In genomic region chr16:78635257-78635656, GRCm38 (mm10) we compare ENCODE assay signal across 9 mouse cellular contexts. TPM values are rescaled to one million over a fixed set of nuclear protein-coding genes. Genes with fewer than 3 reads are reported as not detected.
DNase-seq lines count a peak whose midpoint lies in the region; TF ChIP-seq lines count a peak whose summit lies in the region.
"Had no signal": no experiment of that assay in that cellular context is flagged by ENCODE, and none has a peak within 500 bp of the region (broad histone marks: within the 10 kb centered on the region; RNA-seq: fewer than 3 reads in every experiment).

No protein-coding gene starts in this region.

- WGBS in hindbrain, embryonic 10.5 days: 25% methylated on average over 8 of the region's 8 CpGs

- TF ChIP-seq POLR2A in ES-Bruce4 (IDR thresholded peaks at IDR 0.05; ENCODE audit: insufficient read depth, low read length): no peak
- TF ChIP-seq POLR2A in bone marrow macrophage, adult 2 months (IDR thresholded peaks at IDR 0.05; ENCODE audit: borderline replicate concordance, low read depth, low read length): no peak
- no peak for TF ChIP-seq POLR2A in embryonic fibroblast, embryonic 13.5 days (IDR thresholded peaks at IDR 0.05; ENCODE audit: low read depth, low read length)

- peak; percentile 72 for TF ChIP-seq CTCF in ES-Bruce4 (IDR thresholded peaks at IDR 0.05; ENCODE audit: low read depth, low read length)
- peak; percentile 88 for TF ChIP-seq CTCF in bone marrow macrophage, adult 2 months (IDR thresholded peaks at IDR 0.05; ENCODE audit: low read depth, low read length)
- TF ChIP-seq CTCF in embryonic fibroblast, embryonic 13.5 days (IDR thresholded peaks at IDR 0.05; ENCODE audit: borderline replicate concordance, insufficient read depth, low read length): peak; percentile 40; the same call in 1 of the 2 replicates

- DNase-seq in hindbrain, embryonic 10.5 days (ENCODE audit: low spot score): peak; percentile 67
- peak; percentile 22 for DNase-seq in layer of hippocampus, adult 9-10 months (ENCODE audit: low spot score)
- DNase-seq in lung, postnatal 4 days: peak; percentile 49 to 77
- DNase-seq in retina, postnatal 7 days (ENCODE audit: low read depth, low spot score): peak; percentile 47
- peak; percentile 58 to 64 for DNase-seq in thymus, postnatal 36 days

- H3K9me3 ChIP-seq in ES-Bruce4 (replicated peaks; ENCODE audit: control insufficient read depth, insufficient read depth, low read length, poor library complexity, severe bottlenecking): no peaks in the 10 kb centered on the region
- no peaks in the 10 kb centered on the region for H3K9me3 ChIP-seq in hindbrain, embryonic 10.5 days
- H3K9me3 ChIP-seq: heart, embryonic 13.5 days had no signal

- no peak for TF ChIP-seq EP300 in ES-Bruce4 (IDR thresholded peaks at IDR 0.05; ENCODE audit: insufficient read depth, low read depth, low read length)

- no peaks in the 10 kb centered on the region for H3K4me1 ChIP-seq in ES-Bruce4 (ENCODE audit: control insufficient read depth, insufficient read depth, low read length)
- H3K4me1 ChIP-seq in bone marrow macrophage, adult 2 months (ENCODE audit: control insufficient read depth, insufficient read depth, low read length): no peaks in the 10 kb centered on the region
- no peaks in the 10 kb centered on the region; the same call in 1 of the 2 replicates for H3K4me1 ChIP-seq in embryonic fibroblast, embryonic 13.5 days (ENCODE audit: control insufficient read depth, insufficient read depth, low read length)
- no peaks in the 10 kb centered on the region for H3K4me1 ChIP-seq in hindbrain, embryonic 10.5 days (replicated peaks)
- H3K4me1 ChIP-seq: heart, embryonic 13.5 days had no signal

- H3K9ac ChIP-seq in ES-Bruce4 (ENCODE audit: low read depth, poor library complexity, severe bottlenecking): no peak overlapping the region
- H3K9ac ChIP-seq: heart, embryonic 13.5 days had no signal

- no peaks in the 10 kb centered on the region for H3K36me3 ChIP-seq in ES-Bruce4 (ENCODE audit: control insufficient read depth, insufficient read depth, low read length, poor library complexity, severe bottlenecking)
- H3K36me3 ChIP-seq in hindbrain, embryonic 10.5 days: no peaks in the 10 kb centered on the region
- H3K36me3 ChIP-seq: heart, embryonic 13.5 days had no signal

- H3K4me3 ChIP-seq in ES-Bruce4 (ENCODE audit: low read depth, low read length): no peak overlapping the region
- no peak overlapping the region for H3K4me3 ChIP-seq in bone marrow macrophage, adult 2 months (ENCODE audit: insufficient read depth, low read length)
- no peak overlapping the region for H3K4me3 ChIP-seq in embryonic fibroblast, embryonic 13.5 days (ENCODE audit: insufficient read depth, low read length)
- H3K4me3 ChIP-seq in hindbrain, embryonic 10.5 days: no peak overlapping the region
- H3K4me3 ChIP-seq: heart, embryonic 13.5 days had no signal

- H3K27ac ChIP-seq in ES-Bruce4 (ENCODE audit: insufficient read depth, low read length): no peak overlapping the region
- H3K27ac ChIP-seq in bone marrow macrophage, adult 2 months (ENCODE audit: insufficient read depth, low read depth, low read length): no peak overlapping the region
- no peak overlapping the region for H3K27ac ChIP-seq in embryonic fibroblast, embryonic 13.5 days (ENCODE audit: insufficient read depth, low read length)
- H3K27ac ChIP-seq in hindbrain, embryonic 10.5 days: no peak overlapping the region
- H3K27ac ChIP-seq: heart, embryonic 13.5 days had no signal

- H3K27me3 ChIP-seq in ES-Bruce4 (ENCODE audit: control insufficient read depth, insufficient read depth, low read length, poor library complexity, severe bottlenecking): no peaks in the 10 kb centered on the region
- no peaks in the 10 kb centered on the region for H3K27me3 ChIP-seq in hindbrain, embryonic 10.5 days (ENCODE audit: insufficient read depth, poor library complexity, severe bottlenecking)
- H3K27me3 ChIP-seq: heart, embryonic 13.5 days had no signal

RNA-seq across cellular contexts. Expression of gene D16Ertd472e, which starts 58.7 kb away (rescaled TPM):
- 14.2 and 16.8 TPM in 2 replicates for polyA plus RNA-seq in ES-Bruce4 (2011; ENCODE audit: insufficient read depth, insufficient read length, low read depth, missing spikeins)
- polyA plus RNA-seq in bone marrow macrophage, adult 2 months (2012; ENCODE audit: insufficient read depth, insufficient read length, missing spikeins): 0.77 and 1.7 TPM in 2 replicates
- 11.9 and 18.8 TPM in 2 replicates for polyA plus RNA-seq in embryonic fibroblast, embryonic 13.5 days (2011; ENCODE audit: insufficient read length, low read depth, missing spikeins)
- polyA plus RNA-seq in hindbrain, embryonic 10.5 days (2016; fragmentation: Nextera tagmentation; extraction: Ambion mirVana): 15.0 and 20.6 TPM in 2 replicates
